Mouse (Mus musculus) lung, postnatal 0 days (tissue): ENCODE results near the gene Gad2.

Experiments used
- CTCF ChIP-seq: IDR thresholded peaks from 2 replicates; pipeline ENCODE4 v1.5.1; 2016; ENCODE audit warnings: antibody characterized with exemption, mild to moderate bottlenecking
- EP300 ChIP-seq: IDR thresholded peaks from 2 replicates; pipeline ENCODE4 v1.6.1; 2016; ENCODE audit warnings: antibody characterized with exemption, mild to moderate bottlenecking, control low read depth

- TF ChIP-seq CTCF (no peak), EP300 (no peak)
Measured at GRCm38 (mm10) chr2:22704780-22705727, 83.0 kb downstream of the Gad2 start.
